Mouse (Mus musculus) stomach, embryonic 16.5 days (tissue): Measurements from ENCODE around the gene Smad3. TPM values are rescaled to one million over a fixed set of nuclear protein-coding genes. Genes with fewer than 3 reads are reported as not detected.

Experiments
- ATAC-seq: fragments of 200-750 bp; cut with Nextera tagmentation; 2 replicates; pipeline ENCODE4 v1.8.0; 2017; ENCODE audit warnings: moderate number of reproducible peaks, moderate TSS enrichment; ENCODE audit not compliant: insufficient read depth, low FRiP score
- H3K27ac ChIP-seq: fragments of 300-500 bp; sonication (generic); 2 replicates; pipeline ENCODE4 v1.5.1; 2014; ENCODE audit warnings: low read length
- H3K27me3 ChIP-seq: fragments of 300-500 bp; sonication (generic); 2 replicates; pipeline ENCODE4 v1.6.1; 2014; ENCODE audit warnings: low read length, control low read depth, mixed read lengths; ENCODE audit not compliant: control insufficient read depth, insufficient read depth
- H3K36me3 ChIP-seq: fragments of 300-500 bp; sonication (generic); 2 replicates; pipeline ENCODE4 v1.6.1; 2014; ENCODE audit warnings: low read length; ENCODE audit not compliant: control insufficient read depth, insufficient read depth
- H3K4me1 ChIP-seq: fragments of 300-500 bp; sonication (generic); 2 replicates; pipeline ENCODE4 v1.6.1; 2014; ENCODE audit warnings: low read length, control low read depth, mixed read lengths; ENCODE audit not compliant: control insufficient read depth, insufficient read depth
- H3K4me2 ChIP-seq: fragments of 300-500 bp; sonication (generic); 2 replicates; pipeline ENCODE4 v1.6.1; 2014; ENCODE audit warnings: low read depth, low read length, mixed read lengths
- H3K4me3 ChIP-seq: fragments of 300-500 bp; sonication (generic); replicated peaks from 2 replicates; pipeline ENCODE4 v1.5.1; 2014; ENCODE audit warnings: mild to moderate bottlenecking, low read length
- H3K9ac ChIP-seq: fragments of 300-500 bp; sonication (generic); 2 replicates; pipeline ENCODE4 v1.6.1; 2014; ENCODE audit warnings: low read length
- H3K9me3 ChIP-seq: fragments of 300-500 bp; sonication (generic); replicated peaks from 2 replicates; pipeline ENCODE4 v1.6.1; 2016; ENCODE audit warnings: low read length, control low read depth; ENCODE audit not compliant: control insufficient read depth
- WGBS: fragments of 180-500 bp; shearing (Covaris S2); extraction: QIAGEN DNeasy Blood & Tissue Kit; methylation state at CpG from one replicate; pipeline ENCODE4 v1.1.7; 2014; 5-methylcytosine and 5-hydroxymethylcytosine counted together
- polyA plus RNA-seq: library from polyadenylated mRNA; unstranded; fragments of >200 nt; fragmentation: Nextera tagmentation; extraction: Ambion mirVana; gene quantifications from 2 replicates; pipeline ENCODE4 v1.2.1, GENCODE M21; 2015

Gene Smad3
- polyA plus RNA-seq, 1 experiment from 2014 or later: 15.1 TPM

GRCm38 (mm10) chr9:63687413-63688015, 70.3 kb downstream of the Smad3 start:
- Histone ChIP-seq H3K4me1 (peaks cover 4% of the 10 kb centered on the region; the same call in 1 of the 2 replicates), H3K9me3 (no peaks in the 10 kb centered on the region), H3K27ac (peak overlapping the region; percentile 67; the same call in 1 of the 2 replicates), H3K9ac (no peak overlapping the region), H3K4me2 (no peak overlapping the region), H3K36me3 (no peaks in the 10 kb centered on the region), H3K4me3 (no peak overlapping the region), H3K27me3 (no peaks in the 10 kb centered on the region)
- peak; percentile 50; the same call in 1 of the 2 replicates for ATAC-seq
- 61% methylated on average over 7 of the region's 7 CpGs for WGBS

- no peaks in the 10 kb centered on the region for H3K36me3 ChIP-seq
- H3K4me1 ChIP-seq: peaks cover 6% of the 10 kb centered on the region; the same call in 1 of the 2 replicates
- H3K4me3 ChIP-seq: no peak overlapping the region
- H3K9ac ChIP-seq: no peak overlapping the region
- H3K27me3 ChIP-seq: no peaks in the 10 kb centered on the region
- 80% methylated on average over 5 of the region's 5 CpGs for WGBS
- no peak for ATAC-seq
- no peak overlapping the region for H3K27ac ChIP-seq
- no peak overlapping the region for H3K4me2 ChIP-seq
- no peaks in the 10 kb centered on the region for H3K9me3 ChIP-seq
Measured at GRCm38 (mm10) chr9:63685352-63685751, 72.4 kb downstream of the Smad3 start.

GRCm38 (mm10) chr9:63684277-63684676, 73.5 kb downstream of the Smad3 start:
- H3K9ac ChIP-seq: no peak overlapping the region
- H3K27me3 ChIP-seq: no peaks in the 10 kb centered on the region
- H3K27ac ChIP-seq: no peak overlapping the region
- peaks cover 6% of the 10 kb centered on the region; the same call in 1 of the 2 replicates for H3K4me1 ChIP-seq
- no peak overlapping the region for H3K4me3 ChIP-seq
- WGBS: 90% methylated on average over 6 of the region's 6 CpGs
- H3K9me3 ChIP-seq: no peaks in the 10 kb centered on the region
- no peak overlapping the region for H3K4me2 ChIP-seq
- no peaks in the 10 kb centered on the region for H3K36me3 ChIP-seq
- no peak for ATAC-seq

GRCm38 (mm10) chr9:63682943-63683342, 74.9 kb downstream of the Smad3 start:
- Histone ChIP-seq H3K4me3 (no peak overlapping the region), H3K36me3 (no peaks in the 10 kb centered on the region), H3K27me3 (no peaks in the 10 kb centered on the region), H3K9me3 (no peaks in the 10 kb centered on the region), H3K27ac (no peak overlapping the region), H3K4me1 (peaks cover 12% of the 10 kb centered on the region), H3K4me2 (no peak overlapping the region), H3K9ac (no peak overlapping the region)
- no peak for ATAC-seq
- WGBS: 92% methylated on average over 2 of the region's 2 CpGs

- Histone ChIP-seq H3K9me3 (no peaks in the 10 kb centered on the region), H3K4me2 (no peak overlapping the region), H3K9ac (no peak overlapping the region), H3K27me3 (no peaks in the 10 kb centered on the region), H3K36me3 (no peaks in the 10 kb centered on the region), H3K27ac (no peak overlapping the region), H3K4me3 (no peak overlapping the region), H3K4me1 (peaks cover 17% of the 10 kb centered on the region)
- no peak for ATAC-seq
- WGBS: 50% methylated on average over 9 of the region's 9 CpGs
Measured at GRCm38 (mm10) chr9:63682301-63682700, 75.5 kb downstream of the Smad3 start.

- Histone ChIP-seq H3K9ac (no peak overlapping the region), H3K4me1 (peaks cover 28% of the 10 kb centered on the region), H3K9me3 (no peaks in the 10 kb centered on the region), H3K4me2 (no peak overlapping the region), H3K4me3 (no peak overlapping the region), H3K27ac (peak overlapping the region; percentile 49; the same call in 1 of the 2 replicates), H3K36me3 (no peaks in the 10 kb centered on the region), H3K27me3 (no peaks in the 10 kb centered on the region)
- 0 out of 2 replicates have a peak, but pooled peaks have one; percentile 50 for ATAC-seq
- WGBS: 83% methylated on average over 1 of the region's 1 CpGs
Measured at GRCm38 (mm10) chr9:63678076-63678475, 79.7 kb downstream of the Smad3 start.

- Histone ChIP-seq H3K4me1 (peaks cover 32% of the 10 kb centered on the region), H3K9ac (no peak overlapping the region), H3K27me3 (no peaks in the 10 kb centered on the region), H3K4me2 (no peak overlapping the region), H3K27ac (peak overlapping the region; percentile 49; the same call in 1 of the 2 replicates), H3K4me3 (no peak overlapping the region), H3K36me3 (no peaks in the 10 kb centered on the region), H3K9me3 (no peaks in the 10 kb centered on the region)
- 33% methylated on average over 3 of the region's 3 CpGs for WGBS
- no peak for ATAC-seq
Measured at GRCm38 (mm10) chr9:63677621-63678020, 80.2 kb downstream of the Smad3 start.

GRCm38 (mm10) chr9:63674613-63675012, 83.2 kb downstream of the Smad3 start:
- no peaks in the 10 kb centered on the region for H3K9me3 ChIP-seq
- H3K4me1 ChIP-seq: peaks cover 33% of the 10 kb centered on the region
- H3K27me3 ChIP-seq: no peaks in the 10 kb centered on the region
- no peak overlapping the region for H3K9ac ChIP-seq
- no peak overlapping the region for H3K4me3 ChIP-seq
- peak; percentile 25; the same call in 1 of the 2 replicates for ATAC-seq
- H3K27ac ChIP-seq: no peak overlapping the region
- whole genome bisulfite sequencing: 66% methylated on average over 10 of the region's 10 CpGs
- H3K4me2 ChIP-seq: no peak overlapping the region
- H3K36me3 ChIP-seq: no peaks in the 10 kb centered on the region

GRCm38 (mm10) chr9:63673494-63673805, 84.3 kb downstream of the Smad3 start:
- peaks cover 36% of the 10 kb centered on the region for H3K4me1 ChIP-seq
- H3K36me3 ChIP-seq: no peaks in the 10 kb centered on the region
- no peaks in the 10 kb centered on the region for H3K27me3 ChIP-seq
- peak overlapping the region; percentile 64 for H3K27ac ChIP-seq
- 67% methylated on average over 3 of the region's 3 CpGs for WGBS
- no peak for ATAC-seq
- H3K9ac ChIP-seq: no peak overlapping the region
- H3K9me3 ChIP-seq: no peaks in the 10 kb centered on the region
- no peak overlapping the region for H3K4me2 ChIP-seq
- H3K4me3 ChIP-seq: no peak overlapping the region
